Mouse (Mus musculus): ENCODE measurements around the gene Gm17727. TPM values are rescaled to one million over a fixed set of nuclear protein-coding genes. Genes with fewer than 3 reads are reported as not detected.
"Not testable (repeated sequence)": the region's sequence is repeated elsewhere in the genome, so short reads cannot be mapped to it uniquely, and the experiment has no call there.

Gm17727 gene
- total RNA-seq (2015; ENCODE audit: low replicate concordance) (not detected in 2 replicates), total RNA-seq (2017; ENCODE audit: low replicate concordance) (not detected in 2 replicates)

DNA sequence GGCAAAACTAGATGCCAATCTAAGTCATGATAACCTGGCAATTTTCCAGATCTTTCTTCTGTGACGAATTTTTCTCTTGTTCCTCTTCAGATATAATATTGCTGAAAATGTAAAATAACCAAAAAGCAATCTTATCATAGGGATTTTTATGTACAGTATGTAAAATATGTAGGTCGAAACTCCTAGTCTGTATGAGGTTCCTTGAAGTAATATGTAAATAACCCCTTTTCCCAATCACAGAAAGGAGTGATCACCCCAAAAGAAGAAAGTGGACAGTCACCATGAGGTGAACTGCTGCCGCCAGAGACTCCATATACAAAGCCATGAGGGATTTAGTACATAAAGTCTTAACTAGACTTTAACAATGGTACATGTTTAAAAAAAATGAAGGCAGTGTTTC, at the start of gene Gm17727:
Gene Gm17727, minus strand, starts transcription at position 101 of the 400 bp plus-strand sequence.
- no peak for ATAC-seq (replicated peaks; ENCODE audit: low FRiP score, poor library complexity, severe bottlenecking)

DNA sequence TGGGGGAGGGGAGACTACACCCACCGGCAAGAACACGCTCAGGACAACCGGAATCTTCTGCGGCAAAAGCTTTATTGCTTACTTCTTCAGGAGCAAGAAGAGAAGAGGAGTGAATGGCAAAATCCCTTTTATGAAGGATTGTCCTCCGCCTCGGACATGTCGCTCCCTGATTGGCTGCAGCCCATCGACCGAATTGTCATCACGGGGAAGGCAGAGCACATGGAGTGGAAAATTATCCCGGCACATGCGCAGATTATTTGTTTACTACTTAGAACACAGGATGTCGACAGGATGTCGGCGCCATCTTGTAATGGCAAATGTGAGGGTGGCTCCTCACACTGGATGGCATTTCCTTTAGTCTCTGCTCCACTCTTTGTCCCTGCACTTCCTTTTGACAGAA, 40.0 kb upstream of the Gm17727 start:
- ATAC-seq (replicated peaks; ENCODE audit: low FRiP score, poor library complexity, severe bottlenecking) = not testable (repeated sequence)

DNA sequence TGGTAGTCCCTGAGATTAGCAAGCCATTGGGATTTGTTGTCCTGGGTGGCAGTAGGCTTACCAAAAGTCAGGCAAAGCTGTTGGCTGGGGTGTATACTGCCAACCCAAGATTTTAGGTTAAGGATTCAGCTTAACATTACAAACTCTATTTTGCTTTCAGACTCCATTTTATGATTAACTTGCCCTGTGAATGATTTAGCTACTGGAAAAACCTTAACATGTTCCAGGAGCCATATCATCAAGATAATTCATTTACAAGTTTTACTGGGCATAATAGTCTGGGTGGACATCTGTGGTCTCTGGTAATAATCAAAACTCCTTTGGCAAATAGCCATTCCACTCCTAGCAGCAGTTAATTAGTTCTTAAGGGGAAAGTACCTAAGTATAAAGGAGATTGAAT, 20.2 kb upstream of the Gm17727 start:
- ATAC-seq (replicated peaks; ENCODE audit: low FRiP score, poor library complexity, severe bottlenecking) = no peak

DNA sequence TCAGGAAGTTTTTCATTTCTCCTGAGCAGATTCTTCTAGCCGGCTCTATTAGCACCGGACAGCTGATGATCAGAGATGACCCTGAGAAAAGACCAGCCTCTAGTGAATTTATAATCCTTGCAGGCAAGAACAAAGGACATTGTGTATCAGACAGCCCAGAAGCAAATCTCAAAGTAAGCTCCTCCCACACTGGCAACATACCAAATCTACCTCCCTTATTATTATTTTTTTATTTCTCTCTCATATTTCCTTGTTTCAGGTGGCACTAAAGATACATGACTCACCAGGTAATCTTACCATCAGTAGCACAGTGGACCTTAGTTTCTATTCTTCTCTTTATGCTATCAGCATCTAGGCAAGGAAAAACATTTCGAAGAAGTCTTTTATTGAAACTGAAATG, 12.1 kb upstream of the Gm17727 start, which contains the start of the genes Gm27235 and D730048I06Rik:
Gene Gm27235, minus strand, starts transcription at position 101 of the 400 bp plus-strand sequence.
Gene D730048I06Rik, minus strand, starts transcription at position 112 of the 400 bp plus-strand sequence.
- no peak for ATAC-seq (replicated peaks; ENCODE audit: low FRiP score, poor library complexity, severe bottlenecking)

GRCm38 (mm10) chr9:35756843-35757242, 21.1 kb downstream of the Gm17727 start:
- ATAC-seq (replicated peaks; ENCODE audit: low FRiP score, poor library complexity, severe bottlenecking) = no peak

- ATAC-seq (replicated peaks; ENCODE audit: low FRiP score, poor library complexity, severe bottlenecking) = no peak
These were observed 37.2 kb downstream of the Gm17727 start, which contains the start of gene Gm17677 for GRCm38 (mm10) chr9:35740749-35741148. Gm17677 (plus strand) TSS chr9:35741049.

Other genes with a start within 250 kb of the Gm17727 start
- gene Ddx25, start 219.6 kb downstream of the Gm17727 start, total RNA-seq (2015; ENCODE audit: low replicate concordance) = under 0.01 TPM in 1 of 2 replicates, not detected in the other
- gene Ddx25, start 219.6 kb downstream of the Gm17727 start, total RNA-seq (2017; ENCODE audit: low replicate concordance) = 0.23 TPM in 1 of 2 replicates, not detected in the other
- gene Pus3, start 219.5 kb downstream of the Gm17727 start, total RNA-seq (2015; ENCODE audit: low replicate concordance) = 7.9 and 10.1 TPM in 2 replicates
- gene Pus3, start 219.5 kb downstream of the Gm17727 start, total RNA-seq (2017; ENCODE audit: low replicate concordance) = 4.1 and 8.5 TPM in 2 replicates
- gene Pate2, start 207.8 kb downstream of the Gm17727 start, total RNA-seq (2015; ENCODE audit: low replicate concordance) = not detected in 2 replicates
- gene Pate2, start 207.8 kb downstream of the Gm17727 start, total RNA-seq (2017; ENCODE audit: low replicate concordance) = 0.53 and 3.1 TPM in 2 replicates
- gene Hyls1, start 207.7 kb downstream of the Gm17727 start, total RNA-seq (2015; ENCODE audit: low replicate concordance) = 30.6 and 41.8 TPM in 2 replicates
- gene Hyls1, start 207.7 kb downstream of the Gm17727 start, total RNA-seq (2017; ENCODE audit: low replicate concordance) = 28.7 and 37.7 TPM in 2 replicates
- not detected in 2 replicates for gene Pate4, start 166.2 kb downstream of the Gm17727 start, total RNA-seq (2015; ENCODE audit: low replicate concordance)
- not detected in 2 replicates for gene Pate4, start 166.2 kb downstream of the Gm17727 start, total RNA-seq (2017; ENCODE audit: low replicate concordance)
- gene Pate3, start 129.9 kb downstream of the Gm17727 start, total RNA-seq (2015; ENCODE audit: low replicate concordance) = not detected in 2 replicates
- not detected in 2 replicates for gene Pate3, start 129.9 kb downstream of the Gm17727 start, total RNA-seq (2017; ENCODE audit: low replicate concordance)
- gene Pate1, start 90.7 kb downstream of the Gm17727 start, total RNA-seq (2015; ENCODE audit: low replicate concordance) = not detected in 2 replicates
- not detected in 2 replicates for gene Pate1, start 90.7 kb downstream of the Gm17727 start, total RNA-seq (2017; ENCODE audit: low replicate concordance)
- not detected in 2 replicates for gene Gm17677, start 37.1 kb downstream of the Gm17727 start, total RNA-seq (2015; ENCODE audit: low replicate concordance)
- gene Gm17677, start 37.1 kb downstream of the Gm17727 start, total RNA-seq (2017; ENCODE audit: low replicate concordance) = not detected in 2 replicates
- not detected in 2 replicates for gene Gm27235, start 12.0 kb upstream of the Gm17727 start, total RNA-seq (2015; ENCODE audit: low replicate concordance)
- not detected in 2 replicates for gene Gm27235, start 12.0 kb upstream of the Gm17727 start, total RNA-seq (2017; ENCODE audit: low replicate concordance)
- gene D730048I06Rik, start 12.0 kb upstream of the Gm17727 start, total RNA-seq (2015; ENCODE audit: low replicate concordance) = not detected in 2 replicates
- gene D730048I06Rik, start 12.0 kb upstream of the Gm17727 start, total RNA-seq (2017; ENCODE audit: low replicate concordance) = not detected in 2 replicates
- not detected in 2 replicates for gene 9230110F15Rik, start 66.0 kb upstream of the Gm17727 start, total RNA-seq (2015; ENCODE audit: low replicate concordance)
- gene 9230110F15Rik, start 66.0 kb upstream of the Gm17727 start, total RNA-seq (2017; ENCODE audit: low replicate concordance) = not detected in 2 replicates
- gene 9230113P08Rik, start 130.3 kb upstream of the Gm17727 start, total RNA-seq (2015; ENCODE audit: low replicate concordance) = not detected in 2 replicates
- gene 9230113P08Rik, start 130.3 kb upstream of the Gm17727 start, total RNA-seq (2017; ENCODE audit: low replicate concordance) = not detected in 2 replicates